Mouse (Mus musculus) testis, postnatal 10 days (tissue): ENCODE data around the gene Ppig.
A peak's percentile ranks its signal among the peaks of the same experiment; 100 is the strongest.
"Not testable (repeated sequence)": the region's sequence is repeated elsewhere in the genome, so short reads cannot be mapped to it uniquely, and the experiment has no call there.

Source experiments
- DNase-seq: peaks from one replicate; pipeline ENCODE4 v3.0.0; 2021; ENCODE audit warnings: low spot score

Gene Ppig

DNA sequence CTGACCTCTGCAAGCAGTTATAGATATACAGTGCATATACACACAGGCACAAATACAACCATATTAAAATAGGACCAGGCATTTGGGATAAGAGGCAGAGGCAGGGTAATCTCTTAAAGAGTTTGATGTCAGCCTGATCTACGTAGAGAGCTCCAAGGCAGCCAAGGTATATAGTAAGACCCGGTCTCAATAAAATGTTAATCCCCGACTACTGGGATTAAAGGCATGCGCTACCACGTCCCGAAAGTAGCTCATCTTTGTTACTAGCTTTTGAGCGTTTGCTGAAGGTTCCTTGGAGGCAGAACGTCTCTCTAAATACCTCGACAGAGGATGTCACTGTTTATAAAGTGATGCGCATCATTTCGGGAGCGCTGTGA lies at the start of gene Ppig:
Gene Ppig (plus strand): TSS at position 273 of the 377 bp plus-strand sequence.
- no peak for DNase-seq

DNA sequence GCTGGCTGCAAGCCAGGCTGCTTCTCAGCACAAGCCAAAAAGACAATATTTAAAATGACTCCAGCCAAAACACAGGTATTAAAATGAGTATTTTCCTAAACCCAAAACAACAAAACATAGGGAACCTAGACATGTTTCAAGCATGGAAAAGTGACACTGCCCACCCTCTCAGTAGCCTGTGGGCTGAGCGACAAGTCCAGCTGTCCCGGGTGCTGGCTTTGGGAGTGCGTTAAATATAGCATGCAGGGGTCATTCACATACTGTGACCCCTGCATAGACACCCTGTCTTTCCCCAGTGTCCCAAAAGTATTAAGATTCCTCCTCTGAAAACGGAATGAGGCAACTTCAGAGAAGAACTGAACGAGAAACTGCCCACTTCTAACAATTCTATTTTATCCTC lies 48.6 kb upstream of the Ppig start:
- no peak for DNase-seq

DNA sequence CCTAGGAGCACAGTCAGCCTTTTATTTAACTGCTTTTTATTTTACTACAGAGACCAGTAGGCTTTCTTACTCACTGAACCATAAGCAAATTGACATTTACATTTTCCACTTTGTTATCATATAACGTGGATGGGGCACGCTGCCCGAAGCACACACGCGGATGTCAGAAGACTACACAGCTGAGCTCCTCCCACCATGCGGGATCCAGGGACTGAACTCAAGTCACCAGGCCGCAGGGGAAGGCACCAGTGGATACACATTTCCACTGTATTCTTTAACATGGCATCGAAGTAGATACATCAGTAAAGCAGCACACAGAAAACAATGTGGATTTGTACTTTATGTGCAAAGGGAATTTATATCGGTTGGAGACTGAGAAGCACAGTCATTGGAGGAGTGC lies 47.1 kb upstream of the Ppig start:
- DNase-seq, result no peak

DNA sequence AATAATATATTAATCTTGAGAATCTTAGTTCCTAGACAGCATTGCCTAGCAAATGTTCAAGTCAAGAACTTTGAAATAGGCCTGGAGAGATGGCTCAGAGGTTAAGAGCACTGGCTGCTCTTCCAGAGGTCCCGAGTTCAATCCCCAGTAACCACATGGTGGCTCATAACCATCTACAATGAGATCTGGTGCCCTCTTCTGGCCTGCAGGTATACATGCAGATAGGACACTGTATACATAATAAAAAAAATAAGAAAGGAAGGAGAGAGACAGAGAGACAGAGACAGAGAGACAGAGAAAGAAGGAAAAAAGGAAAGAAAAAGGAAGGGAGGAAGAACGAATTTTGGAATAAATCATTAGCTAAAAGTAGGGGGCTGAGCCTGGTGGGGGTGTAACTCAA lies 45.6 kb upstream of the Ppig start:
- DNase-seq, result no peak

DNA sequence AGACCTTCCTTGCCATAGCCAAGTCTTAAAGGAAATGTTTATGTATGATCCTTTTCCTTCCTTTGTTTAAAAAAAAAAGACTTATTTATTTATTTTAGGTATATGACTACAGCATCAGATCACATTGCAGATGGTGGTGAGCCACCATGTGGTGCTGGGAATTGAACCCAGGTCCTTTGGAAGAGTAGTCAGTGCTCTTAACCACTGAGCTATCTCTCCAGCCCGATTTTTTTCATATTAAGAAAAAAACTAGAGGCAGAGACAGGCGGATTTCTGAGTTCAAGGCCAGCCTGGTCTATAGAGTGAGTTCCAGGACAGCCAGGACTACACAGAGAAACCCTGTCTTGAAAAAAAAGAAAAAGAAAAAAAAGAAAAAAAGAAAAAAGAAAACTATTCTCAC lies 45.1 kb upstream of the Ppig start:
- not testable (repeated sequence) for DNase-seq

DNA sequence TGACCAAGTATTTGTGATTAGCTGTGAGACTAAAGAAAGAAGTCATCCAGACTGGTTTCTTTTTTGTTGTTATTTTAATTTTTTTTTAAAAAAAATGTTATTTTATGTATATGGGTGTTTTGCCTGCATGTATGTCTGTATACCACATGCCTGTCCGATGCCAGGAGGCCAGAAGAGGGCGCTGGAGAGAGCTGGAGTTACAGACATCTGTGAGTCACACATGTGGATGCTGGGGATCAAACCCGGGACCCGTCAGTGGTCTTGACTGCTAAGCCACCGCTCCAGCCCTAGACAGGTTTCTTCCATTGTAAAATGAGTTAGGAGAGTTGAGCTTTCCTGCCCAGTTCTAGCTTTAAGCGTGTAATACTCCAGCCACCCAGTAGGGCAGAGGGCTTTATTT lies 42.4 kb upstream of the Ppig start:
- DNase-seq, result no peak

DNA sequence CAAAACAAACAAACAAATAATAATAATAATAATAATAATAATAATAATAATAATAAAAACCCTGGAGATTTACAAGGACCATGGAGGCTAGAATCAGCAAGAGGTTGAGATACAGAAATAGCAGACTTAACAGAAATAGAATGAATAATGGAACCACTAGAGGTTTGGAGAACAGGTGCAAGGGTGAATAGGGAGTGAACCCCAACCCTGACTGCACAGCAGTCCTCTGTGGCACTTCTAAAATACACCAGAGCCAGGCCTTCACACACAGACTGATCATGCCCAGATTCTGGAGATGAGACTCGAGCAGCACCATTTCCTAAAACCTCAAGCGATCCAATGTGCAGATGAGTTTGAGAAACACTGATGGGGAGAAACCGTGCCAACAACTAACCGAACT lies 40.4 kb upstream of the Ppig start:
- no peak for DNase-seq

DNA sequence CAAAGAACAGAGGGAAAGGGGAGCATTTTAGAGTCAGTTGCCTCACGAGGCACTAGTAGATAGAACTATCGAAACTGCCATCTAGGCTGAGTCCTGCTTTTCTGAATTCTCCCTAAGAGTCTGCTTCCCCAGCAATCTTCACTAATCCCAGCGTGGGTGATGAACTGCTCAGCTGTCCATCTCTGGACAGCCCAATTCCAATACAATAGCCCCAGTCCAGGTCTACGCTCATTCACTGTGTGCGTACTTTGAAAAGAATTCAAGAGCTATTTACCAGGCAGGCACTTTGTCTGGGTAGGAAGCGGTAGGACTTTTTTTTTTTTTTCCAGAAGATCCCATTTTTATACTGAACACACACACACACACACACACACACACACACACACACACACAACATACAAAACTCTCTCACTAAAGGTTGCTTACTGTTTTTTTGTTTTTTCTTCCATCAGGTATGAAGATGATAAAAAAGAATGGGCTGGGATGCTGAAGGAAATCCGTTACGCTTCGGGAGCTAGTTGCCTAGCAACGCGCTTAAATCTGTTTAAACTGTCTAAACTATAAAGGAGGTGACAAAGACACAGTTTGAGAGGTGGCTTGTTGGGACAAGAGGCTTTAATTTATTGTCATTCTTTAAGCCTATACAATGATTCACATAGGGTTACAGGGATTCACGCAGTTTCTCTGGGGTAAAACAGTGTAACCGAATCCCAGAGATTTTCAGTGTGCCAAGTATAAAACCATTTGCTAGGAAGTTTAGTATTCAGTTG lies 39.1 kb upstream of the Ppig start:
- peak; percentile 9 for DNase-seq

DNA sequence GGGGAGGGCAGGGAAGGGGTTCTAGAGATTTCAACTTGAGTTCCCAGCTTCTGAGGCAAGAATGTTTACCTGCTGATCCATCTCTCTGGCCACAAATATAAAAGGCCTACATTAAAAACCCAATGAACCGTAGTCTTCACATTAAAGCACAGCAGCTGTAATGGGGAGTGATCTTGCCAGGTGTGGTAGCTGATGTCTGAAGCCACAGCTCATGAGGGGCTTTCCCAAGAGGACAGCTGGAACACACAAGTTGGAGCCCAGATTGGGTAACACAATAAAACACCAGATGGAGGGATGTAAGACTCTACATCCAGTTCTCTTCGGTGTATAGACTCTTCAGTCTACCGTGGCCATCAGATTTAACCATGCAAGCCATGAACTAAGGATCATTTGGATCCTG lies 37.9 kb upstream of the Ppig start:
- no peak for DNase-seq

DNA sequence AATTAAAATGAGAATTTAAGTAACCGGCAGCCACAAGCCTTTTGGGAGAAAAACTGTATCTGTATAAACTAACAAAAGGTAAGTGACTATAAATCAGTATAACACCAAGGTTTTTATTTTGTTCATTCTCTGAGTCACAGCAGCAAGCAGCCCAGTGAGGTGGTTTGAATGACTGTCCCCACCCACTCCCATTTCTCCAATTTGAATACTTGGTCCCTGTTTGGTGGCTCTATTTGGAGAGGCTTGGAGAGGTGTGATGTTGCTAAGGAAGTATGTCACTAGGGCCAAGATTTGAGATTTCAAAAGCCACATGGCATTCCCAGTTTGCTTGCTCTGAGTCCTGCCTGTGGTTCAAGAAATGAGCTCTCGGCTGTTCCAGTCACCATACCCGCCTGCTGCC lies 32.1 kb upstream of the Ppig start:
- no peak for DNase-seq

DNA sequence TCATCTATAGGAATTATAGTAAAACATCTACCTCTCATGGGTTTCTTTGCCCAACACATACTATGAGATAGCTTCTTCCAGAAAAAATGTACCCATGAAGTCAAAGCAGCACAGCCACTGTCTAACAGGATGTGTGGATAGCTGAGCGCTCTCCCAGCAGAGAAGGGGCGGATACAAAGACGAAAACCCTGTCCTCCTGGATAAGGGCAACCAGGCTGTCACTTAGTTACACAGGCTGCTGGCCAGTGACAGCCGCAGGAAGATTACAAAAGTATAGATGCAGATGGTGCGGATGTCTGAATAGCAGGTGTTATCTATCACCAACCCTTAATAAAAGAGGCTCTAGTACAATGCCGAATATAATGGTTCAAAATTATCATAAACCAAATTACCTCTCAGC lies 31.5 kb upstream of the Ppig start:
- no peak for DNase-seq

DNA sequence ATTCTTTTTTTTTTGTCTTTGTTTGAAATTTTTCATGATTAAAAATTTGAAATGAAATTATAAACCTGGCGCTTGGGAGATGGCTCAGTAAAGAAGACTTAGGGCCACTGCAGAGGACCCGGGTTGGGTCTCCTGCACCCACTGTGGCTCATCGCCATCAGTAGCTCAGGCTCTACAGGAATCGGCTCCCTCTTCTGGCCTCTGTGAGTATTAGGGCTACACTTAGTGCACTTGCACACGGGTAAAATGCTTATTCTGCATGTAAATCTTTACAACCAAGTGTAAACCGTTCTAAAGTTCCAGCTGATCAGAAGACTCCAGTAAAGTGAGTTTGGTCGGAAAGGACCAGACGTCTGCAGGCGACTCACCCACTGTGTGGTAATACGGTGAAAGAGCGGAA lies 28.8 kb upstream of the Ppig start:
- no peak for DNase-seq

DNA sequence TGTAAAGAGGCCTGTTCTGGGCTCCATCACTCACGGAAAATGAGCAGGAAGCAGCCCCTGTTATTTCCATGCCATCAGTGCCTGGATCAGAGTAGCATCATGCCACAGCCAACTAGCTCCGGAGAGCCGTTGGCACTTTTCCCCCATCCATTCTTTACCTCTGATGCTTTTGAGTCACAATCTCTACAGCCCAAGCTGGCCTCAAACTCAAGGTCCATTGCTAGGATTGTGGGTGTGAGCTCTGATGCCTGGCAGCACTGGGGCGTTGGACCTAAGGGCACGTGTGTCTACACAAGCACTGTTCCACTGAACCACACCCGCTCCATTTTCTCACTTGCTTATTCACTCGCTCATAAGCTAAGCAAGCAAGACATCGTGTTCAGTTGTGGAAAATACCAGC lies 21.9 kb upstream of the Ppig start:
- no peak for DNase-seq

DNA sequence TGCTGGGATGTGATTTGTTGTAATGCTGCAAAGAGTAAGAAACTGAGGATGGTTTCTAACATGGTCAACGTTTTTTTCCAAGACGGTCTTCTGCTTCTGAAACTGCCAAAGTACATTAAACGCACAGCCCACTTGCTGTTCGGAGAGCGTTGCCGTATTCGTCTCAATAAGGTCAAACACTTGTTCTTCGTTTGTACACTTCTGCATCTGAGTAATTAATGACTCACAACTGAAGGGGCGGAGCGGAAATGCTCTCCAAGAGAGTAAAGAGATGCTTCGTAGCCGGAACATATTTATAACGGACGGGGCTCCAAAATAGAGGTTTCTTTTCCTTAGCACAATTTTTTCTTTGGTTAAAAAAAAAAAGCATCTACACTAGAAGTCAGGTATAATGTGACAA lies 10.2 kb upstream of the Ppig start:
- no peak for DNase-seq

DNA sequence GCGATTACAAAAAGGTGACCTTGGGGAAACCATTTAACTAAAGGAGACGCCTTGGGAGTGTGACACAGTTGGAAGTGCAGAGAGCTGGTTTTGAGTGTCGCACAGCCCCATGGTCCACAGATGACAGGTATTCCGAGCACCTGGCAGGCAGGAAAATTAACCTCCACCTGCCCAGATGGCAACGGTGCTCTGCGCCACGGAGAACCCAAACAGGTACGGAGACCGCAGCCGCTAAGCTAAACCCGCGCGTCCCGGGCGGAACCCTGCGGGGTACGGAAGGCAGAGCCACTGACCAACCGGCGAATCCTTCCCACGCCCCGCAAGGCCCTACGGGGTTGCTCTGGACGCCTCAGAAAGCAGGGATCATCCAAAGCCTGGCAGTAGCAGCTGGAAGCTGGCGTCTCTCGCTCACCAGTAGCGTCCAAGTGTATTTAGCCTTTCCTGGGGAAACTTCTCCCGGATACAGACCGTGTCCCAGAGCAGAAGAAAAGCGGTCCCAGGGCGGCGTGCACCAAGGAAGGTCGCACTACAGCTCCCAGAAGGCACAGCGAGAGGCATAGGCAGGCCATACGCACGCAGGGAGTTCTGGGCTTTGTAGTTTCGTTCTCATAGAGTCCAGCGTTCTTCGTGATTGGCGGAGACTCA lies 9.2 kb upstream of the Ppig start, which contains the start of gene Fastkd1:
Gene Fastkd1 (minus strand): TSS at position 536 of the 645 bp plus-strand sequence.
- DNase-seq, result peak; percentile 85

DNA sequence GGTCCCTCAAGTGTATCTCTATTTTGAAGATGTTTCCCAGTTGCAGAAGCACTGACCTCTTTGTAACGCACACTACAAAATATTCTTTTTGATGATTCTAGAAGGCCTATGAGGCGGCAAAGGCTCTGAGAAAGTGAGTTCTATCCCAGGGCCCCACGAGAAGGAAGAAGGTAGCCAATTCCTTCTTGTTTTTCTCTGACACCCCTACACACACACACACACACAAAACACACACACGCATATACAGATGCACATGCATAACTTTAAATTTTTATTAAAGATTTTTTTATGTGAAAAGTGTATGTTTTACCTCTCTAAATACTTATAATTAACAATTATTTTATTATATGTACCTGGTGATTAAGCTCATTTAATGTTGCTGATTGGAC lies 8.7 kb upstream of the Ppig start:
- DNase-seq, result no peak

DNA sequence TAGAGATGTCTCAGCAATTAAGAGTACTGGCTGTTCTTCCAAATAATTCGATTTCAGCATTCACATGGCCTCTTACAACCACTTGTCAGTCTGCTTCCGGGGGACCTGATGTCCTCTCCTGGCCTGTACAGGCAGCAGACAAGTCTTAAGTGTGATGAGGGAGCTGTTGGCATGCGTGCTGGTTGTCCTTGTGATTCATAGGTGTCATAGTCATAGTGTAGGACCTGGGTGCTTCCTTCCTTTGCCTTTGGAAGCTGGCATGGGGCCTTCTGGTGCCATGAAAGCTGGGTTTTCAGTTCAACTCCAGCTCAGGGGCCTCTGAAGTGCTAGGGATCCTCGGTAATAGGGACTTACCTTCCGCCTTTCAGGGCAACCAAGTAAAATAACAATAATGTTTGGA lies 8.2 kb upstream of the Ppig start:
- DNase-seq, result no peak

DNA sequence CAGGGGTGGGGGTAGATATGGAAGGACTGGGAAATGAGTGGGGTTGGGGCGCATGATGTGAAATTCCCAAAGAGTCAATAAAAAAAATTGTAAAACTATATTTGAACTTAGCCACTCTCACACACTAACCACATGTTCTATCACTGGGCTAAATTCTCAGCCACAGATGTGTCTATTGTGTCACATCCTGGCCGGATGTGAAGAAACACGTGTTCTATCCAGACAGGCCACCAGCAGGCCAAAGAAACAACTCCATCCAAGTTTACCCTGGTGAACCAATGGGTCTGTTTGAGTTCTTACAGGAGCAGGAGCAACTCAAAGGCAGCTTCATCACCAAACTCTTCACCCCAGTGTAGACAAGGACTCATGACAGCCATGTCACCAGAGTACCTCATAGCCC lies 5.9 kb upstream of the Ppig start:
- no peak for DNase-seq

DNA sequence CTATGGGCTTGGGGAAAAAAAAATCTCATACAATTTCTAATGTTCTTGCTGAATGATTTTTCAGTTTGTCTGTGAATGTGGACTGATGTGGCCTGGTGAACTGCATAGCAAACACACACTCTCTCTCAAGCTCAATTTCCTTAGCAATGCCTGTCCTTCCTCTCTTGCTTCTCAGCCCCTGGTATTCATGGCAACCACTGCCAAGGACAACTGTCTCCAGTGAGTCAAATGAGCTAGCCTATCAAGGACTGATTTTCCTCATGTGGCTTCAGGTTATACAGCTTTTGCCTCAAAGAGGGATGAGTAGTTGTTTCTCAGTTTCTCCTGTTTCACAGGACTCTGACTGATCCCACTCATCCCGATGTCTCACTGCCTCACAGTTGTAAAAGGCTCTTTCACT lies 3.2 kb upstream of the Ppig start:
- DNase-seq, result no peak

DNA sequence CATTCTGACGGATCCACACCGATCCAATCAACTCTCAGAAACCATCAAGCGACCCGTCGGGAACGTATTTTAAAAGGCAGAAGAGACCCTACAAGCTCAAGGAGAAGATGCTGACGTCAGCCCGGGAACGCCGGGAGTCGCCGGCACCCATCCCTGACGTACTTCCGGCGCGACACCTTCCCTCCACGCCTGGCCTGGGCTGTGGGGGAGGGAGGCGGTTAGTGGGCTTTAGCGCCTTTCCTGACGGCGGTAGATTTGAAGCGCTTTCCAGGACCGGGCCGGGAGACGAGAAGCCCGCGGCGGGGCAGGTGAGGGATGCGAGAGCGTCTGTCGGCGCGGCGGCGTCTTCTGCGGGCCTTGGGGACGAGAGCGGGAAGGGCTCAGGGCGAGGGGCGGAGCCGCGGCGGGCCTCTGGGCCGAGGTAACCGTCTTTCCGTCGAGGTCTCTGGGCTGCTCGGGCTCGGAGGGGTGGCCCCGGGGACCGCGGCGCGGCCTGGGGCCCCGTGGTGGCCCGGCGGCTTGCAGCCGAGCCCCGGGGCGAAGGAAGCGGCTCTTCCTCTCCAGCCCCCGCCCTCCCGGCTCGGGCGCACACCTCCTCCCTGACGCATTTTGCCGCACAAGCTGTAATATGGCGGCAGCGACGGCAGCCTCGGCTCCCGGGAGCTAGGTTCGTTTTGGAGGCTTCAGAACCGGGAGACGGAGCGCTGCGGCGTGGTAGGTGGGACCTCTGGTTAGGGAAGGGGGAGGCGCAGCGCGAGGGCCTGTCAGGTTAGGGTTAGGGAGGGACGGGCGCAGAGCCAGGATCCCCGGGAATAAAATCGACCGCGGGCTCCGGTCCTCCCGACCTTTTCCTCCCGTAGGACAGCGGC lies 539 bp downstream of the Ppig start:
- peak; percentile 95 for DNase-seq

DNA sequence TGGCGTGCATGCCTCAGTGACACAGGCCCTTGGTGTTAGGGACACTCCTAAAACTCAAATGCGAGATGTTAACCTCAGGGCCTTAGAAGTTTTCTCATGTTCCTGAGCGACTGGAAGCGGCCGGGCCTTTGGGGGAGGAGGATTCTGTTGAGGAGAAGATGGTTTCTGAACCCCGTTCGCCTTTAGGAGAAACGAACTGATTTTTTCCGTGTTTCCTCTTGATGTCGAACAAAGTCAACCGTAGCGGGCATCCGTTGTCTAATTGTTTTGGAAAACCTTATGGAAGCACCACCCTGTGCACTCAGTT lies 1.1 kb downstream of the Ppig start:
- DNase-seq, result no peak

DNA sequence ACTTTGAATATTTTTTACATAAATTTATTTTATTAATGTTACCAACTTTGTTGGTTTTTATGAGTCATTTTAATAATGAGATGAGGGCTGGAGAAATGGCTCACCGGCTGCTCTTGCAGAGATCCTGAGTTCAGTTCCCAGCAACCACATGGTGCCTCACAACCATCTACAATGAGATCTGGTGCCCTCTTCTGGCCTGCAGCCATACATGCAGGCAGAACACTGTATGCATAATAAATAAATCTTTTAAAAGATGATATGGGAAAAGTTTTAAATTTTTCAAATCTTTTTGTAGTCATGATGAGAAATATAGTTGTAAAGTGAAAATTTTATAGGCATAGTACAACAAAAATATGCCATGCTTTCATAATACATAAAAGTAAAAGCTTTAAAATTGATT lies 22.7 kb downstream of the Ppig start:
- no peak for DNase-seq

DNA sequence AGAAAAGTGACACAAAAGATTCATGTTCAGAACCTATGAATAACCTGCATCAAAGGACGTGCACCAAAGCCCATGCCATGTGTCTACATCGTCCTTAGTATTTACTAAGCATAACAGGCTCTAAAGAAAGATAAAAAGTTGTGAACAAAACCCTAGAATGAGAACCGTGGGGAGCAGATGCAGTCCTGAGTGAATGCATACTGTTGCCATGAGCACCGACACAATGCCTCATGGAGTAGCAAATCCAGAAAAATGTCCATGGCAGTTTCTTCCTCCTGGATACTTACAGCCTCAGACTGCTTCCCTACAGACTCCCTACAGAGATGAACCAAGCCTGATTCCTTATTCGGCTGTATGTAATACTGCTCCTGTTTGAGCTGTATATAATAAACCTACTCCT lies 38.6 kb downstream of the Ppig start:
- no peak for DNase-seq
